Mouse (Mus musculus): ENCODE results near the gene Smg5. TPM values are rescaled to one million over a fixed set of nuclear protein-coding genes. Genes with fewer than 3 reads are reported as not detected.

Gene Smg5
- polyA plus RNA-seq, 1 experiment = 84.2 TPM

DNA sequence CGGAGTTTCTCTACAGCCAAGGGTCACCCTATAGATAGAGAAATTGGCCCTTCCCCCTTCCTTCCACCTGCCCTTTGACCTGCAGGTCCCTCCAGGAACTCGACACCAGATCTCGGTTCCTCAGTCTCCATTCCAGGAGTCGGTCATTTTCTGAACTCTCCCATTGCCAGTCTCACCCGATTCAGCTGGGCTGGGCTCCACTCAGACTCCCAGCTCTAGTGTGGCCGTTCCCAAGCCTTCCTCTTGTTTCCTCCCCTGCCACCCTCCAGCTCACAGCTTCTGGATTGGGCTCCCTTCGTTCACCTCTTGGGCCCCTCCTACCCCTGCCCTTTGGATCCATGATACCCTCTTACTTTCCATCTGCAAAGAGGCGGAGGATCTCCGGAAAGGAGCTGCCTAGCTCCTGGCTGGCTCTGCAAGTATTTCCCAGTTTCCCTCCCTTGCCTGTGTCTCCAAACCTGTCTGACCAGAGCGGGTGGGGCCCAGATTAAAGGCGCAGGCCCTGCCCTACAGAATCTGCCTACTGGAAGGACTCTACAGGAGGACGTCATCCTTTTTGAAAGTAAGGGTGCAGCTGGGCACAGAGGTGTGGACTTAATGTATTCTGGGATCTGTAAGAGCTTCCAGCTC is 1.9 kb upstream of the Smg5 start:
- Histone ChIP-seq H3K9me3 (replicated peaks; ENCODE audit: control insufficient read depth, insufficient read depth, low read length, poor library complexity, severe bottlenecking) (no peaks in the 10 kb centered on the region), H3K27ac (ENCODE audit: insufficient read depth, low read length) (peak overlapping the region; percentile 83), H3K4me1 (ENCODE audit: control insufficient read depth, insufficient read depth, low read length) (no peaks in the 10 kb centered on the region), H3K36me3 (ENCODE audit: control insufficient read depth, insufficient read depth, low read length, poor library complexity, severe bottlenecking) (no peaks in the 10 kb centered on the region), H3K9ac (ENCODE audit: low read depth, poor library complexity, severe bottlenecking) (peak overlapping the region; percentile 87), H3K27me3 (ENCODE audit: control insufficient read depth, insufficient read depth, low read length, poor library complexity, severe bottlenecking) (no peaks in the 10 kb centered on the region), H3K4me3 (ENCODE audit: low read depth, low read length) (peak overlapping the region; percentile 41)
- TF ChIP-seq POLR2A (IDR thresholded peaks at IDR 0.05; ENCODE audit: insufficient read depth, low read length) = no peak
- TF ChIP-seq EP300 (IDR thresholded peaks at IDR 0.05; ENCODE audit: insufficient read depth, low read depth, low read length) = peak; percentile 45; the same call in 1 of the 2 replicates

DNA sequence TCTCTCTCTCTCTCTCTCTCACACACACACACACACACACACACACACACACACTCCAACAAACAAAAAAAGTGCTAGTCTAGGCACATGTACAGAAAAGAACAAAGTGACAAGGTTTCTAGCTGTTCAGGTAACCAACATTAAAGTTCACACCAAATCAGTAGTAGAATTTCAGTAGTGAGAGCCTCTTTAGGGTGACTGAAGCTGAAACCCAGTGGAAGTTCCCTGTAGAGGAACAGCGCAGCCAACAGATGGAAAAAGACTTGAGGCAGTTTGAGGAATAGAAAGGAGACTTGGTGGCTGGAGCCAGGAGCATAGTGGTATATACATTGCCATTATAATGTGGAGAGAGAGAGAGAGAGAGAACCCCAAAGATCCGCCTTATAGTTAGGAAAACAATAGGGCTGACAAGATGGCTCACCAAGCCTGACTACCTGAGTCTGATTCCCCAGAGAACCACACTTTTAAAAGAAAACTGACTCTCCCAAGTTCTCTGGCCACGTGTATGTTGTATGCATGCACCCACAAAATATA is 1.1 kb upstream of the Smg5 start:
- H3K36me3 ChIP-seq (ENCODE audit: control insufficient read depth, insufficient read depth, low read length, poor library complexity, severe bottlenecking) = no peaks in the 10 kb centered on the region
- peak overlapping the region; percentile 83 for H3K27ac ChIP-seq (ENCODE audit: insufficient read depth, low read length)
- no peaks in the 10 kb centered on the region for H3K9me3 ChIP-seq (replicated peaks; ENCODE audit: control insufficient read depth, insufficient read depth, low read length, poor library complexity, severe bottlenecking)

DNA sequence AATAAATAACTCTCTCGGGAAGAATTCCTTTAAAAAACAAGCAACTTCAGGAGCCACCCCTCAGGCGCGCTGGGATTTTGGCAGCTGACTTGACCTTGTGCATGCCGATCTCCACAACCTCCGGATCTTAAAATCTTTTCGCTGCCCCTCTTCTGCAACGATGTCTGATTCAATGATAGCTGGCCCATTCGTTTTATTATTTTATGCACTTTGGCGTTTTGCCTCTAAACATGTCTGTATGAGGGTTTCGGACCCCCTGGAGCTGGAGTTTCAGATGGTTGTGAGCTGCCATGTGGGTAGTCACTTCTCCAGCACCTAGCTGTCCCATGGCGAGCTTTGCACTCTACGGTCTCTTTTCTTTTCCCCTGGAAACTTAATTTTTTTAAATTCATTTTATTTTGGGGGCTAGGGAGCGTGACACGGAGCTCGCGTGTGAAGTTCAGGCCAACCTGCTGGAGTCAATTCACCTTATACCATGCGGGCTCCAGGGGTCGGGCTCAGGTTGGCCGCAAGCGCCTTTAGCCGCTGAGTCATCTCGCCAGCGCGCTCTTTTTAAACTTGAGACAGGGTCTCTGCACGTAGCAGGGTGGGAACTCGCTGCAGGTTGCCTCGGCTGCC is 515 bp upstream of the Smg5 start:
- Histone ChIP-seq H3K27me3 (ENCODE audit: control insufficient read depth, insufficient read depth, low read length, poor library complexity, severe bottlenecking) (no peaks in the 10 kb centered on the region), H3K9me3 (replicated peaks; ENCODE audit: control insufficient read depth, insufficient read depth, low read length, poor library complexity, severe bottlenecking) (no peaks in the 10 kb centered on the region)

More for the DNA sequence above, 1.1 kb upstream of the Smg5 start:
- H3K9ac ChIP-seq (ENCODE audit: low read depth, poor library complexity, severe bottlenecking) = peak overlapping the region; percentile 87
- H3K4me1 ChIP-seq (ENCODE audit: control insufficient read depth, insufficient read depth, low read length) = no peaks in the 10 kb centered on the region
- peak overlapping the region; percentile 92 for H3K4me3 ChIP-seq (ENCODE audit: low read depth, low read length)
- no peaks in the 10 kb centered on the region for H3K27me3 ChIP-seq (ENCODE audit: control insufficient read depth, insufficient read depth, low read length, poor library complexity, severe bottlenecking)
- TF ChIP-seq EP300 (IDR thresholded peaks at IDR 0.05; ENCODE audit: insufficient read depth, low read depth, low read length) = no peak
- no peak for TF ChIP-seq CTCF (IDR thresholded peaks at IDR 0.05; ENCODE audit: low read depth, low read length)
- TF ChIP-seq POLR2A (IDR thresholded peaks at IDR 0.05; ENCODE audit: insufficient read depth, low read length) = no peak

DNA sequence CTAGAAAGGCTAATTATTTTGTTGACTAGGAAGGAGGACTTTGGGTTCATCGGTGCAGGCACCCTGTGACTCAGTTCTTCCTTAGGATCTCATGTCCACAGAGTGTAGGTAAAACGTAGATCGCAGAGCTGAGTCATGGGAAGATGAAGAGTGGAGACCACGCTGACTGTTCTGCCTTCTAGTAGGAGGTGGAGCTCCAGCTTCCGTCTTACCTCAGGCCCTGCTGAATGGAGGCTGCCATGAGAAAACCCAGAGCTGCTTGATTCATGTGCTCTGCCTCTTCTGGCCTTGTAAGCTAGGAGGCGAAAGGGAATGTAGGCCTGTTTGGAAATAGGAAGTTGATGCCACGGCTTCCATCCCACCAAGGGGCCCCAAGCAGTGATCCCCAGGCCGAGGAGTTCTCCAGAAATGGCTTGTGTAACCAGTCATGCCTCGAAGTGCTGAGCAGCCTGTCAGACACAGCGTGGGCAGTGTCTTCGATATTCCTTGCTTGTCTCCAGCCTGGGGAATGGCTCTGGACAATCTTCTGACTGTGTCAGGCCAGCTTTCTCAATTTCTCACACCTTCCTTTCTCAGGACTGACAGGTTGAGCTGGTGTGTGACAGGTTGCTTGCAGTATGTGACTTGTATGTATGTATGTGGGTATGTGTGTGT is 1.4 kb downstream of the Smg5 start:
- Histone ChIP-seq H3K36me3 (ENCODE audit: control insufficient read depth, insufficient read depth, low read length, poor library complexity, severe bottlenecking) (peaks cover 10% of the 10 kb centered on the region), H3K4me3 (ENCODE audit: low read depth, low read length) (peak overlapping the region; percentile 46), H3K27me3 (ENCODE audit: control insufficient read depth, insufficient read depth, low read length, poor library complexity, severe bottlenecking) (no peaks in the 10 kb centered on the region), H3K27ac (ENCODE audit: insufficient read depth, low read length) (peak overlapping the region; percentile 51), H3K4me1 (ENCODE audit: control insufficient read depth, insufficient read depth, low read length) (no peaks in the 10 kb centered on the region), H3K9me3 (replicated peaks; ENCODE audit: control insufficient read depth, insufficient read depth, low read length, poor library complexity, severe bottlenecking) (no peaks in the 10 kb centered on the region), H3K9ac (ENCODE audit: low read depth, poor library complexity, severe bottlenecking) (peak overlapping the region; percentile 87; the same call in 1 of the 2 replicates)
- TF ChIP-seq EP300 (IDR thresholded peaks at IDR 0.05; ENCODE audit: insufficient read depth, low read depth, low read length) = no peak
- no peak for TF ChIP-seq POLR2A (IDR thresholded peaks at IDR 0.05; ENCODE audit: insufficient read depth, low read length)
- TF ChIP-seq CTCF (IDR thresholded peaks at IDR 0.05; ENCODE audit: low read depth, low read length) = no peak

More for the DNA sequence above, 515 bp upstream of the Smg5 start:
- Histone ChIP-seq H3K27ac (ENCODE audit: insufficient read depth, low read length) (peak overlapping the region; percentile 83), H3K4me1 (ENCODE audit: control insufficient read depth, insufficient read depth, low read length) (no peaks in the 10 kb centered on the region), H3K9ac (ENCODE audit: low read depth, poor library complexity, severe bottlenecking) (peak overlapping the region; percentile 87), H3K36me3 (ENCODE audit: control insufficient read depth, insufficient read depth, low read length, poor library complexity, severe bottlenecking) (no peaks in the 10 kb centered on the region; the same call in 1 of the 2 replicates), H3K4me3 (ENCODE audit: low read depth, low read length) (peak overlapping the region; percentile 92)
- TF ChIP-seq CTCF (IDR thresholded peaks at IDR 0.05; ENCODE audit: low read depth, low read length) (no peak), POLR2A (IDR thresholded peaks at IDR 0.05; ENCODE audit: insufficient read depth, low read length) (no peak), EP300 (IDR thresholded peaks at IDR 0.05; ENCODE audit: insufficient read depth, low read depth, low read length) (no peak)

DNA sequence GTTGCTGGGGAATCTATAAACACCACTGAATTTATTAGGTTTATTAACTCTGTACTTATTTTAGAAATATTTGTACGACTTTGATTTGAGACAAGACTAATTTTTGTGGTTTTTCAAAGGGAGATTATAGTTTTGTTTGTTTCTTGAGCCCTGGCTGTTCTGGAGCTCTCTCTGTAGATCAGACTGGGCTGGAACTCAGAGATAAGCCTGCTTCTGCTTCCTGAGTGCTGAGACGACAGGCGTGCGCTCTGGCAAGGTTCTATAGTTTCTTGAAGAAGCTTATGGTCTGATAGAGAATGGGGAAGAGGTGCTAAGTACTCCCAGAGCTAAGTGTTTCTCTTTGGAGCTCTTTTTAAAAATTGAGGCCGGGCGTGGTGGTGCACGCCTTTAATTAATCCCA is 2.3 kb downstream of the Smg5 start:
- Histone ChIP-seq H3K4me1 (ENCODE audit: control insufficient read depth, insufficient read depth, low read length) (no peaks in the 10 kb centered on the region), H3K27me3 (ENCODE audit: control insufficient read depth, insufficient read depth, low read length, poor library complexity, severe bottlenecking) (no peaks in the 10 kb centered on the region), H3K9ac (ENCODE audit: low read depth, poor library complexity, severe bottlenecking) (no peak overlapping the region), H3K9me3 (replicated peaks; ENCODE audit: control insufficient read depth, insufficient read depth, low read length, poor library complexity, severe bottlenecking) (no peaks in the 10 kb centered on the region), H3K36me3 (ENCODE audit: control insufficient read depth, insufficient read depth, low read length, poor library complexity, severe bottlenecking) (peaks cover 18% of the 10 kb centered on the region), H3K4me3 (ENCODE audit: low read depth, low read length) (no peak overlapping the region), H3K27ac (ENCODE audit: insufficient read depth, low read length) (no peak overlapping the region)
- TF ChIP-seq EP300 (IDR thresholded peaks at IDR 0.05; ENCODE audit: insufficient read depth, low read depth, low read length) (no peak), CTCF (IDR thresholded peaks at IDR 0.05; ENCODE audit: low read depth, low read length) (no peak), POLR2A (IDR thresholded peaks at IDR 0.05; ENCODE audit: insufficient read depth, low read length) (no peak)

Data from ES-Bruce4 (cell line).